Mouse (Mus musculus): Measurements from ENCODE around the gene Tulp4.

- TF ChIP-seq CTCF (IDR thresholded peaks at IDR 0.05; ENCODE audit: insufficient read depth, low read depth, low read length) (no peak), POLR2A (IDR thresholded peaks at IDR 0.05; ENCODE audit: insufficient read depth, low read depth, low read length) (no peak)
These were observed 92.9 kb downstream of the Tulp4 start for GRCm38 (mm10) chr17:6199166-6199565.
